Mouse (Mus musculus) midbrain, embryonic 14.5 days (tissue): ENCODE measurements at regions not wholly inside any gene's neighbourhood (a gene's known extent, or its start where the extent isn't known, plus 50 kb on each side); places are given as distances from the start of the nearest gene placed in this dataset.

Experiments
- ATAC-seq: fragments of 200-750 bp; cut with Nextera tagmentation; 2 replicates; pipeline ENCODE4 v1.8.0; 2017; ENCODE audit warnings: moderate number of reproducible peaks, moderate library complexity; ENCODE audit not compliant: low FRiP score, low TSS enrichment
- DNase-seq: peaks from one replicate; pipeline ENCODE4 v3.0.0-alpha.2; 2015
- H3K27ac ChIP-seq: fragments of 300-500 bp; sonication (generic); replicated peaks from 2 replicates; pipeline ENCODE4 v1.5.1; 2014; ENCODE audit warnings: mild to moderate bottlenecking, low read depth, low read length, moderate library complexity
- H3K27me3 ChIP-seq: fragments of 300-500 bp; sonication (generic); 2 replicates; pipeline ENCODE4 v1.6.1; 2014; ENCODE audit warnings: low read length, control low read depth, mixed read lengths; ENCODE audit not compliant: control insufficient read depth, insufficient read depth
- H3K36me3 ChIP-seq: fragments of 300-500 bp; sonication (generic); 2 replicates; pipeline ENCODE4 v1.6.1; 2014; ENCODE audit warnings: low read length, control low read depth; ENCODE audit not compliant: control insufficient read depth, insufficient read depth
- H3K4me1 ChIP-seq: fragments of 300-500 bp; sonication (generic); 2 replicates; pipeline ENCODE4 v1.6.1; 2014; ENCODE audit warnings: mild to moderate bottlenecking, antibody characterized with exemption, low read length, control low read depth; ENCODE audit not compliant: control insufficient read depth, insufficient read depth
- H3K4me2 ChIP-seq: fragments of 300-500 bp; sonication (generic); 2 replicates; pipeline ENCODE4 v1.6.1; 2014; ENCODE audit warnings: mild to moderate bottlenecking, low read length, moderate library complexity
- H3K4me3 ChIP-seq: fragments of 300-500 bp; sonication (generic); replicated peaks from 2 replicates; pipeline ENCODE4 v1.5.1; 2014; ENCODE audit warnings: low read depth, low read length
- H3K9ac ChIP-seq: fragments of 300-500 bp; sonication (generic); replicated peaks from 2 replicates; pipeline ENCODE4 v1.6.1; 2014; ENCODE audit warnings: mild to moderate bottlenecking, low read length, moderate library complexity
- H3K9me3 ChIP-seq: fragments of 300-500 bp; sonication (generic); 2 replicates; pipeline ENCODE4 v1.6.1; 2016; ENCODE audit warnings: low read length, control low read depth, mixed read lengths; ENCODE audit not compliant: control insufficient read depth
- WGBS: fragments of 180-500 bp; shearing (Covaris S2); extraction: QIAGEN DNeasy Blood & Tissue Kit; methylation state at CpG from one replicate; pipeline ENCODE4 v1.1.7; 2014; 5-methylcytosine and 5-hydroxymethylcytosine counted together

GRCm38 (mm10) chrX:68313486-68313885 is 364.9 kb upstream of the Fmr1 start:
- peak; percentile 72; the same call in 1 of the 2 replicates for ATAC-seq
- DNase-seq = peak; percentile 89
- Histone ChIP-seq H3K27ac (no peak overlapping the region), H3K4me3 (no peak overlapping the region), H3K4me2 (no peak overlapping the region), H3K36me3 (no peaks in the 10 kb centered on the region), H3K4me1 (no peaks in the 10 kb centered on the region), H3K27me3 (no peaks in the 10 kb centered on the region), H3K9me3 (no peaks in the 10 kb centered on the region; the same call in 1 of the 2 replicates), H3K9ac (no peak overlapping the region)
- 24% methylated on average over 7 of the region's 7 CpGs for WGBS
